Mouse (Mus musculus): ENCODE data around the gene Fcgr2b. TPM values are rescaled to one million over a fixed set of nuclear protein-coding genes. Genes with fewer than 3 reads are reported as not detected.

Gene Fcgr2b
- polyA plus RNA-seq, 1 experiment from 2014 or later: 0.76 TPM

DNA sequence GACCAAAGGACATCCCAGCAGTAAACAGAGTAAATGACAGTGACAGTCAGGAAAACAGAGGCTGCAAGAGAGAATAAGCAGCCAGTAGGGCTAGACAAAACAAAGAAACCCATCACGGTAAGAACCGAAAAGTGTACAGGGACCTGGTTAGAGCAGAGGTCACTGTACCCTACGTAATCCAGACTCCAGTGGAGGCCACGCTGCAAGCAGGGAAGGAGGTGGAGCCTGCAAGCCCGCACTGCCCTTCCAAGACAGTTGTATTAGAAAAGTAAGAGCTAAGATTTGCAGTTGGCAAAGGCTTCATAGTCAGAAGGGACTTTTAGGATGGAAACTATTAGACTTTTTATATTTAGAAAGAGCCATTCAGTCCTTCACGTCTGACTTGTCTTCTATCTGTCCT lies 49.4 kb downstream of the Fcgr2b start:
- 44% methylated on average over 6 of the region's 6 CpGs for WGBS
- Histone ChIP-seq H3K9ac (no peak overlapping the region), H3K27ac (replicated peaks) (no peak overlapping the region), H3K4me2 (no peak overlapping the region), H3K9me3 (no peaks in the 10 kb centered on the region), H3K36me3 (no peaks in the 10 kb centered on the region), H3K4me1 (no peaks in the 10 kb centered on the region), H3K27me3 (replicated peaks) (no peaks in the 10 kb centered on the region), H3K4me3 (no peak overlapping the region)
- ATAC-seq (ENCODE audit: extremely low read depth, insufficient number of reproducible peaks, low FRiP score, low TSS enrichment): no peak

DNA sequence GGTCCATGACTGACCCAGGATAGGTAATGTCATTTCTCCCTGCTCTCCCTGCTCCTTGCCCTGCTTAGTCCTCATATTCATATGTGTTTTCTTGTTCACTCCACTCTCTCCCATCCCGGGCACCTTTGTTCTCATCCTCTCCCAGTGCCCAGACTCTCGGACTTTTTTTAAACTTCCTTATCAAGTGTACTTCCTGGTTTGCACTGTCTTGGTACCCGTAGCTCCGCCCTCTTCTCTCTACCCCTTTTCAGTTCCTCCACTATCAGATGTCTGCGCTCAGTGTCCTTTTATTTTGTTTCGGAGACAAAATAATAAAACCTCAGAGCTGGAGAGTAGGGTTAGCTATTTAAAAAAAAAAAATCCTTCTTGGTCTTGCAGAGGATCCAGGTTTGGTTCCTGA lies 51.9 kb downstream of the Fcgr2b start:
- Histone ChIP-seq H3K36me3 (no peaks in the 10 kb centered on the region), H3K27me3 (replicated peaks) (no peaks in the 10 kb centered on the region), H3K9me3 (no peaks in the 10 kb centered on the region), H3K9ac (no peak overlapping the region), H3K27ac (replicated peaks) (no peak overlapping the region), H3K4me3 (no peak overlapping the region), H3K4me1 (no peaks in the 10 kb centered on the region), H3K4me2 (peak overlapping the region; percentile 38)
- 53% methylated on average over 6 of the region's 6 CpGs for WGBS
- ATAC-seq (ENCODE audit: extremely low read depth, insufficient number of reproducible peaks, low FRiP score, low TSS enrichment): no peak

DNA sequence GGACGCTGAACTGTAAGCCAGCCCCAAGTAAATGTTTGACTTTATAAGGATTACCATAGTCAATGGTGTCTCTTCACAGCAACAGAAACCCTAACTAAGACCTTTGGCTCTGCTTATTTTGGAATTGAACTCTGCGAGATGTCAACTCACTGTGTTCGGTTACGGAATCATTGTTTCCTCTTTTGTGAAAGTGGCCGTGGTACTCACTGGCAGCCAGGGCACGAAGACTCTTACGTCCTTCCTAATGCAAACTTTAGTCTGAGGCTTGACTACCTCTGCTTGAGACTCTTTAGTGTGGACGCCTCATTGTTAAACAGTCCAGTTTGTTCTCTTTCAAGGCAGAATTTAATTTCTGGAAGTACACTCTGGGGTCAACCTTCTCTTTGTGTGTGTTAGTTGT lies 57.0 kb downstream of the Fcgr2b start:
- H3K9ac ChIP-seq: no peak overlapping the region
- peaks cover 3% of the 10 kb centered on the region; the same call in 1 of the 2 replicates for H3K9me3 ChIP-seq
- WGBS: 87% methylated on average over 8 of the region's 8 CpGs
- no peaks in the 10 kb centered on the region for H3K36me3 ChIP-seq
- no peak overlapping the region for H3K4me3 ChIP-seq
- ATAC-seq (ENCODE audit: extremely low read depth, insufficient number of reproducible peaks, low FRiP score, low TSS enrichment): no peak
- H3K4me2 ChIP-seq: no peak overlapping the region
- no peaks in the 10 kb centered on the region for H3K27me3 ChIP-seq (replicated peaks)
- peaks cover 16% of the 10 kb centered on the region for H3K4me1 ChIP-seq
- H3K27ac ChIP-seq (replicated peaks): no peak overlapping the region

DNA sequence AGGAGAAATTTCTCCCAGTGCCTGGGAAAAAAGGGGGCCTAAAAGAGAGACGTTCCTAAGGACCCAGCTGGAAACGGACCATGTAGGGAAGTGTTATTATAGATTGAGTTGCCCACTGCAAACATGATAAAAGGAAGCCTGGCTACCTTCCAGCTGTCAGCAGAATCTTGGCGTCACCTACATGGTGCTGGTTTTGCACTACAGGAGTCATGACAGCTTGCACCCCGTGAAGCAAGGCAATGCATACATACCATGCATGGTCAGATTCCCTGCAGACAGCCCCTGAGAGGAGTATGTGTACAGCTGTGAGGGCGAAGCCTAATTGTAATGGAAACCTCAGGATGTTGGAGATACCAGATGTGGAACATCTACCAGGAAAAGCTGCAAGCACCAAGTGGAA lies 60.7 kb downstream of the Fcgr2b start:
- Histone ChIP-seq H3K27me3 (replicated peaks) (peaks cover 31% of the 10 kb centered on the region), H3K4me2 (peak overlapping the region; percentile 16), H3K27ac (replicated peaks) (peak overlapping the region; percentile 74), H3K4me1 (peaks cover 16% of the 10 kb centered on the region), H3K36me3 (no peaks in the 10 kb centered on the region), H3K9ac (no peak overlapping the region), H3K4me3 (no peak overlapping the region), H3K9me3 (peaks cover 3% of the 10 kb centered on the region; the same call in 1 of the 2 replicates)
- WGBS: 16% methylated on average over 5 of the region's 5 CpGs
- ATAC-seq (ENCODE audit: extremely low read depth, insufficient number of reproducible peaks, low FRiP score, low TSS enrichment): no peak; the same call in 1 of the 2 replicates

DNA sequence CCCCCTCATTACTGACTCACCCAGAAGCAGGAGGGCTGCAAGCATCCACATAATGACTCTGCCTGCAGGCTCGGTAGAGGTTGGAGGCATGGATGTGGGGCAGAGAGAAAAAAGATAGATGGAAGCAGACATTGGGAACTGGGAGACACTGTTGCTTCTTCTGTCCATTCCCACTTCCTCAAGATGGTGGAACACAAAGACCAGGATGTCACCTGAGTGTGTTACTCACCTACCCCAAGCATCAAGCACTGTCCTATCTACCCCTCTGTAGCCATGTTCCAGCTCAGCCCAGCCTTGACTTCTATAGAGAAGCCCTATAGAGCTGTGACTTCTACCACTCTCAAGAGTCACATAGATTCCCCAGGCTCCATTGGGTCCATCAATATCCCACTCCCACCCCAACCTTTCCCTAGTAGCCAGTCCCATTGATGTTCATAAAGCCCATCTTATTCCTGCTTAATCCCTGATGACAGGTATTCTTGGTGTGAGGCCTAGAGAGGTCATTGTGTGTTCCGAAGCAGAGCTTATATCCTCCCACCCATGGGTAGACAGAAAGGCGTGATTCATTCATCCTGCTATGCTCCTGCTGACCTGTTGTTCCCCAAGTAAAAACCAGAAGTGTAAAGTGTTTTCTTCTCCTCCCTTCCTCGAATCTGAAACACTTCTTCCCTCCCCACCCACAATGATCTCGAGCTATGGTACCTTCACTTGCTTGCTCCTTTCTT lies 63.3 kb downstream of the Fcgr2b start, which contains the start of gene Fcrlb:
TSS of gene Fcrlb (minus strand) at position 51 of the 725 bp plus-strand sequence.
- no peak within 1 kb of the TSS for H3K27ac ChIP-seq (replicated peaks)
- peaks cover 57% of the 10 kb centered on the region for H3K27me3 ChIP-seq (replicated peaks)
- 65% methylated on average over 5 of the region's 5 CpGs for WGBS
- no peak within 1 kb of the TSS for H3K9ac ChIP-seq
- no peak within 1 kb of the TSS for H3K4me2 ChIP-seq
- ATAC-seq (ENCODE audit: extremely low read depth, insufficient number of reproducible peaks, low FRiP score, low TSS enrichment): no peak
- H3K36me3 ChIP-seq: no peaks in the 10 kb centered on the region
- no peak within 1 kb of the TSS for H3K4me3 ChIP-seq
- H3K4me1 ChIP-seq: peaks cover 23% of the 10 kb centered on the region
- peaks cover 3% of the 10 kb centered on the region; the same call in 1 of the 2 replicates for H3K9me3 ChIP-seq

DNA sequence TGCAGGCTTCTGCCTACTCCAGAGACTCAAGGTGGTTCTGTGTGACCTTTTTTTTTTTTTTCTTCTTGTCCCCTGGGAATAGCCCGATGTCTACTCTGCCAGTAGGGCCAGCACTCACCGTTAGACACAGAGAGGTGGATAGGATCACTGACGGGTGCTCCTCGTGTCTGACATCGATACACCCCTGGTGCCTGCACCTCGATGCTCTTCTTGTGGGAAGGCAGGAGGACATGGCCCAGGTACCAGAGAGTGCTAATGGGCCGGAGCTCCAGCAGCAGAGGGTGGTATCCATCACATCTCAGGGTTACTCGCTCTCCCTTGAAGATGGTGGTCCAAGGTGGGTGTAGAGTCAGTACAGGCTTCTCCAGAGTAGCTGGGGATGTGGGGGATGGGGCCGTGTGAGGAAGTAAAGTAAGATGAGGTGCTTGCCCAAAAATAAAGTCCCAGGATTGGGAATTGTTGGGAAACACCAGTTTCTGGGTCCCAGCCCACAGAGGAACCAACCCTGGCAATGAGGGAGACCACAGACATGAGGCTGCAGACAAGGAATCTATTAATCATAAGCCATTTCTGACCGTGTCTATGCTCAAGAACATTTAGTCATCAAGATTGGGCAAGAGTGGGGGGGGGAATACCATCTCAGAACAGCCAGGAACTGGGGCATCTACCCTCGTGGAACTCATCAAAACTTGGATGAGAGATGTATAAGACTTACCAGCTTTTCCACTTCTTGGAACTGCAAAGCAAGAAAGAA lies 64.3 kb downstream of the Fcgr2b start:
- H3K4me2 ChIP-seq: no peak overlapping the region
- H3K36me3 ChIP-seq: no peaks in the 10 kb centered on the region
- 76% methylated on average over 11 of the region's 11 CpGs for WGBS
- peaks cover 66% of the 10 kb centered on the region for H3K27me3 ChIP-seq (replicated peaks)
- no peak overlapping the region for H3K27ac ChIP-seq (replicated peaks)
- ATAC-seq (ENCODE audit: extremely low read depth, insufficient number of reproducible peaks, low FRiP score, low TSS enrichment): no peak
- H3K9me3 ChIP-seq: peaks cover 3% of the 10 kb centered on the region; the same call in 1 of the 2 replicates
- no peak overlapping the region for H3K4me3 ChIP-seq
- H3K4me1 ChIP-seq: peaks cover 32% of the 10 kb centered on the region
- no peak overlapping the region for H3K9ac ChIP-seq

Other genes starting within 250 kb of the Fcgr2b start
- 10.1 TPM in 2 replicates for gene Atf6, start 108.8 kb downstream of the Fcgr2b start, polyA plus RNA-seq (2015; fragmentation: Nextera tagmentation; extraction: Ambion mirVana)
- 0.48 and 0.76 TPM in 2 replicates for gene Gm26620, start 91.5 kb downstream of the Fcgr2b start, polyA plus RNA-seq (2015; fragmentation: Nextera tagmentation; extraction: Ambion mirVana)
- 24.9 and 30.1 TPM in 2 replicates for gene Dusp12, start 91.0 kb downstream of the Fcgr2b start, polyA plus RNA-seq (2015; fragmentation: Nextera tagmentation; extraction: Ambion mirVana)
- gene Fcrlb, start 63.6 kb downstream of the Fcgr2b start, polyA plus RNA-seq (2015; fragmentation: Nextera tagmentation; extraction: Ambion mirVana): 0.11 TPM in 1 of 2 replicates, not detected in the other
- 0.14 and 0.20 TPM in 2 replicates for gene Fcrla, start 49.0 kb downstream of the Fcgr2b start, polyA plus RNA-seq (2015; fragmentation: Nextera tagmentation; extraction: Ambion mirVana)
- 0.37 and 0.85 TPM in 2 replicates for gene Fcgr4, start 42.4 kb upstream of the Fcgr2b start, polyA plus RNA-seq (2015; fragmentation: Nextera tagmentation; extraction: Ambion mirVana)
- 6.9 and 9.1 TPM in 2 replicates for gene Fcgr3, start 88.4 kb upstream of the Fcgr2b start, polyA plus RNA-seq (2015; fragmentation: Nextera tagmentation; extraction: Ambion mirVana)
- 2.8 TPM in 2 replicates for gene Cfap126, start 137.4 kb upstream of the Fcgr2b start, polyA plus RNA-seq (2015; fragmentation: Nextera tagmentation; extraction: Ambion mirVana)
- gene Sdhc, start 174.1 kb upstream of the Fcgr2b start, polyA plus RNA-seq (2015; fragmentation: Nextera tagmentation; extraction: Ambion mirVana): 457 and 493 TPM in 2 replicates
- 0.33 and 0.36 TPM in 2 replicates for gene Mpz, start 174.2 kb upstream of the Fcgr2b start, polyA plus RNA-seq (2015; fragmentation: Nextera tagmentation; extraction: Ambion mirVana)
- gene Pcp4l1, start 219.7 kb upstream of the Fcgr2b start, polyA plus RNA-seq (2015; fragmentation: Nextera tagmentation; extraction: Ambion mirVana): 38.3 and 39.3 TPM in 2 replicates
- gene Nr1i3, start 237.4 kb upstream of the Fcgr2b start, polyA plus RNA-seq (2015; fragmentation: Nextera tagmentation; extraction: Ambion mirVana): 0.25 and 0.36 TPM in 2 replicates
- gene Tomm40l, start 246.0 kb upstream of the Fcgr2b start, polyA plus RNA-seq (2015; fragmentation: Nextera tagmentation; extraction: Ambion mirVana): 44.8 and 52.5 TPM in 2 replicates
- 21.9 and 119 TPM in 2 replicates for gene Apoa2, start 248.5 kb upstream of the Fcgr2b start, polyA plus RNA-seq (2015; fragmentation: Nextera tagmentation; extraction: Ambion mirVana)